Comparison of ENCODE assay signal across 11 mouse cellular contexts in genomic region chr11:82313153-82313552, GRCm38 (mm10). TPM values are rescaled to one million over a fixed set of nuclear protein-coding genes. Genes with fewer than 3 reads are reported as not detected.
A peak's percentile ranks its signal among the peaks of the same experiment; 100 is the strongest.
DNase-seq lines count a peak whose midpoint lies in the region.
"Had no signal": no experiment of that assay in that cellular context is flagged by ENCODE, and none has a peak within 500 bp of the region (broad histone marks: within the 10 kb centered on the region; RNA-seq: fewer than 3 reads in every experiment).

No protein-coding gene starts in this region.

- intact Hi-C loops in left cerebral cortex, postnatal 25 days (cut with DNase I), result no loop called here

- DNase-seq in kidney, postnatal 4 days, result peak; percentile 71 to 76
- no peak for DNase-seq in kidney, adult 18-20 months
- peak; percentile 57 for DNase-seq in NIH3T3 (ENCODE audit: low read depth)
- peak; percentile 61 for DNase-seq in adrenal gland, postnatal 14 days
- DNase-seq in mesoderm, embryonic 11.5 days (ENCODE audit: low read depth, low spot score), result peak; percentile 66
- no peak for DNase-seq in cerebellum, adult 11 months
- DNase-seq in left cerebral cortex, postnatal 25 days (ENCODE audit: low spot score in 2 of 2), result no peak
- DNase-seq: right cerebral cortex, postnatal 4 days; thymus, adult 18-20 months had no signal

RNA-seq across cellular contexts. Expression of gene Ccl1, which starts 7.7 kb away (rescaled TPM):
- not detected in 2 replicates for total RNA-seq in adrenal gland, postnatal 14 days (2021)
- not detected for total RNA-seq in left cerebral cortex, postnatal 25 days (2021)
- total RNA-seq: gastrocnemius, adult 8-10 months; layer of hippocampus, postnatal 10 days had no signal

Comparison
In these comparisons a context has a peak if more than half of its experiments do, and no peak if none do; other contexts are left out.
1. DNase-seq: peak in kidney, postnatal 4 days (2 of 2), NIH3T3 (single experiment), adrenal gland, postnatal 14 days (single experiment) and mesoderm, embryonic 11.5 days (single experiment); none in kidney, adult 18-20 months (single experiment), cerebellum, adult 11 months (single experiment) and left cerebral cortex, postnatal 25 days (0 of 2).